Mouse (Mus musculus) heart, adult 2 months (tissue): ENCODE measurements around the gene Nop2.

Source experiments
- CTCF ChIP-seq: fragments of 200-600 bp; IDR thresholded peaks from 2 replicates; pipeline ENCODE4 v1.8.1; 2022; ENCODE audit warnings: antibody characterized with exemption, mild to moderate bottlenecking, moderate library complexity
- EP300 ChIP-seq: fragments of 200-500 bp; IDR thresholded peaks from 2 replicates; pipeline ENCODE4 v1.6.1; 2011; ENCODE audit warnings: low read depth, low read length, control low read depth; ENCODE audit not compliant: insufficient read depth
- POLR2A ChIP-seq: fragments of 200-500 bp; IDR thresholded peaks from 2 replicates; pipeline ENCODE4 v1.6.1; 2011; ENCODE audit warnings: mild to moderate bottlenecking, low read depth, low read length, control low read depth; ENCODE audit not compliant: insufficient read depth

GRCm38 (mm10) chr6:125160558-125160853 is 28.8 kb downstream of the Nop2 start:
- TF ChIP-seq CTCF: no peak
- no peak for TF ChIP-seq POLR2A
- TF ChIP-seq EP300: no peak
